ENCODE assay signal across 35 mouse cellular contexts in the genomic region with DNA sequence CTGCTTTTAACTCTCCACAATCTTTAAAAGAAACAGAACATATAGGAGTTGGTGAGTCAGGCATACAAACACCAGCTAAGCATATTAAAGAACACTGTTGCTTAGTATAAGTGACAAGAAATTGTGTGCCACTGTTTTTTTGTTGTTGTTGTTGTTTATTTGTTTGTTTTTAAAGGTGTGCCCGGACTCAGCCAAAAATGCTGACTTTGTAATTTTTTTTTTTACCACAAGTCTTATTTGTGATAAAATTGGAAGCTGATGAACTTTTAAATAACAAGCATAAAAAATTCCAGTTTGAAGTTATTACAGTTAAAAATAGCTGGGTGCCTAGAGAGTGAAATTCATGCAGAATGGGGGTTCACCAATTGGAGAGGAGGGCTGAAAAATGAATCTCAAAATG.
"Had no signal": no experiment of that assay in that cellular context is flagged by ENCODE, and none has a peak within 500 bp of the region (broad histone marks: within the 10 kb centered on the region; RNA-seq: fewer than 3 reads in every experiment).

No protein-coding gene starts in this region.

- H3K4me3 ChIP-seq: heart, embryonic 12.5 days; heart, embryonic 13.5 days; heart, embryonic 15.5 days; hindbrain, embryonic 10.5 days; hindbrain, embryonic 12.5 days; hindbrain, embryonic 13.5 days; hindbrain, embryonic 15.5 days; intestine, embryonic 15.5 days; kidney, embryonic 15.5 days; layer of hippocampus, adult 2 months; left cerebral cortex, adult 2 months had no signal

- H3K9me3 ChIP-seq: heart, embryonic 13.5 days; heart, embryonic 15.5 days; hindbrain, embryonic 10.5 days; hindbrain, embryonic 12.5 days; hindbrain, embryonic 13.5 days; hindbrain, embryonic 15.5 days; intestine, embryonic 15.5 days; kidney, embryonic 15.5 days had no signal

- H3K27ac ChIP-seq: heart, embryonic 13.5 days; heart, embryonic 15.5 days; hindbrain, embryonic 10.5 days; hindbrain, embryonic 12.5 days; hindbrain, embryonic 13.5 days; hindbrain, embryonic 14.5 days; hindbrain, embryonic 15.5 days; hindbrain, postnatal 0 days; intestine, embryonic 15.5 days; kidney, embryonic 15.5 days; kidney, postnatal 0 days; layer of hippocampus, adult 2 months; left cerebral cortex, adult 2 months had no signal

- DNase-seq: heart, postnatal 10 days; heart, postnatal 14 days; heart, postnatal 36 days; heart, postnatal 4 days; kidney, adult 11 months; kidney, adult 18-20 months; kidney, adult 2 months; kidney, adult 8-10 months; kidney, adult 9 months; kidney, postnatal 10 days; kidney, postnatal 14 days; kidney, postnatal 25 days; kidney, postnatal 36 days; kidney, postnatal 4 days; layer of hippocampus, adult 9-11 months; layer of hippocampus, postnatal 36 days had no signal

- H3K4me1 ChIP-seq: heart, embryonic 12.5 days; heart, embryonic 13.5 days; heart, embryonic 15.5 days; hindbrain, embryonic 10.5 days; hindbrain, embryonic 12.5 days; hindbrain, embryonic 13.5 days; hindbrain, embryonic 15.5 days; intestine, embryonic 15.5 days; kidney, embryonic 15.5 days had no signal

- H3K9ac ChIP-seq: heart, embryonic 12.5 days; heart, embryonic 13.5 days; heart, embryonic 15.5 days; hindbrain, embryonic 12.5 days; hindbrain, embryonic 13.5 days; hindbrain, embryonic 14.5 days; hindbrain, embryonic 15.5 days; intestine, embryonic 15.5 days; kidney, embryonic 15.5 days had no signal

- ATAC-seq: hindbrain, embryonic 16.5 days; hindbrain, postnatal 0 days; inflammation-experienced regulatory T-cells, adult 6 months; intestine, embryonic 15.5 days; intestine, embryonic 16.5 days; intestine, postnatal 0 days had no signal

- H3K27me3 ChIP-seq: heart, embryonic 12.5 days; heart, embryonic 13.5 days; heart, embryonic 15.5 days; hindbrain, embryonic 12.5 days; hindbrain, embryonic 13.5 days; hindbrain, embryonic 15.5 days; intestine, embryonic 15.5 days; kidney, embryonic 15.5 days had no signal

- H3K36me3 ChIP-seq: heart, embryonic 12.5 days; heart, embryonic 13.5 days; heart, embryonic 15.5 days; hindbrain, embryonic 10.5 days; hindbrain, embryonic 12.5 days; hindbrain, embryonic 13.5 days; hindbrain, embryonic 15.5 days; intestine, embryonic 15.5 days; kidney, embryonic 15.5 days had no signal

- H3K4me2 ChIP-seq: heart, embryonic 11.5 days; heart, embryonic 12.5 days; heart, embryonic 13.5 days; heart, embryonic 15.5 days; hindbrain, embryonic 12.5 days; hindbrain, embryonic 13.5 days; hindbrain, embryonic 14.5 days; hindbrain, embryonic 15.5 days; intestine, embryonic 15.5 days; kidney, embryonic 15.5 days had no signal
